Mouse (Mus musculus) MEL-GATA-1-ER (cell line): Measurements from ENCODE around the gene Srcin1.
A peak's percentile ranks its signal among the peaks of the same experiment; 100 is the strongest.

Experiments
- DNase-seq: peaks from one replicate; pipeline ENCODE4 v3.0.0-alpha.2; 2012; ENCODE audit warnings: low read depth; ENCODE audit errors: extremely low read depth

The Srcin1 gene

GRCm38 (mm10) chr11:97534442-97535307 lies 41.3 kb downstream of the Srcin1 start:
- no peak for DNase-seq

GRCm38 (mm10) chr11:97533653-97534052 lies 42.3 kb downstream of the Srcin1 start:
- DNase-seq: no peak

GRCm38 (mm10) chr11:97532950-97533582 lies 42.9 kb downstream of the Srcin1 start:
- DNase-seq: peak; percentile 60

GRCm38 (mm10) chr11:97532354-97532753 lies 43.6 kb downstream of the Srcin1 start:
- DNase-seq: no peak

GRCm38 (mm10) chr11:97531381-97532260 lies 44.4 kb downstream of the Srcin1 start:
- peak; percentile 72 for DNase-seq

GRCm38 (mm10) chr11:97530961-97531360 lies 45.0 kb downstream of the Srcin1 start:
- no peak for DNase-seq

GRCm38 (mm10) chr11:97530069-97530468 lies 45.9 kb downstream of the Srcin1 start:
- DNase-seq: no peak

- DNase-seq: no peak
Observed at GRCm38 (mm10) chr11:97528282-97528808, 47.6 kb downstream of the Srcin1 start.

- no peak for DNase-seq
Observed at GRCm38 (mm10) chr11:97525313-97525712, 50.7 kb downstream of the Srcin1 start.

- no peak for DNase-seq
Observed at GRCm38 (mm10) chr11:97524306-97524705, 51.7 kb downstream of the Srcin1 start.

GRCm38 (mm10) chr11:97523827-97524261 lies 52.1 kb downstream of the Srcin1 start:
- DNase-seq: no peak

GRCm38 (mm10) chr11:97523107-97523506 lies 52.9 kb downstream of the Srcin1 start:
- DNase-seq: no peak

GRCm38 (mm10) chr11:97521741-97522474 lies 54.1 kb downstream of the Srcin1 start:
- DNase-seq: no peak

- no peak for DNase-seq
Observed at GRCm38 (mm10) chr11:97520541-97520940, 55.4 kb downstream of the Srcin1 start.

GRCm38 (mm10) chr11:97513066-97513465 lies 62.9 kb downstream of the Srcin1 start:
- no peak for DNase-seq

GRCm38 (mm10) chr11:97512511-97512910 lies 63.5 kb downstream of the Srcin1 start:
- DNase-seq: no peak

- DNase-seq: peak; percentile 41
Observed at GRCm38 (mm10) chr11:97511661-97512369, 64.2 kb downstream of the Srcin1 start.

GRCm38 (mm10) chr11:97510966-97511660 lies 64.9 kb downstream of the Srcin1 start:
- DNase-seq: peak; percentile 44

GRCm38 (mm10) chr11:97509715-97510485 lies 66.1 kb downstream of the Srcin1 start:
- no peak for DNase-seq
